Mouse (Mus musculus) MEL (cell line): ENCODE measurements around the gene Pitpnc1. TPM values are rescaled to one million over a fixed set of nuclear protein-coding genes. Genes with fewer than 3 reads are reported as not detected.

Experiments used
- DNase-seq: peaks from one replicate; pipeline ENCODE4 v3.0.0; 2011; ENCODE audit warnings: low read depth, low spot score
- H3K27ac ChIP-seq: 2 replicates; pipeline ENCODE4 v1.5.1; 2012; ENCODE audit warnings: low read depth, mild to moderate bottlenecking, control low read depth, low read length, moderate library complexity; ENCODE audit not compliant: control insufficient read depth
- H3K27me3 ChIP-seq, 2 experiments: fragments of 150-350 bp in 1 of 2; sonication (generic) in 1 of 2; 2 replicates each; pipeline ENCODE4 v1.6.1; 2012; ENCODE audit warnings: low read length in 2 of 2, mild to moderate bottlenecking in 2 of 2, improper control_type of control experiment in 1 of 2, moderate library complexity in 1 of 2; ENCODE audit not compliant: insufficient read depth in 2 of 2, control insufficient read depth in 1 of 2
- H3K36me3 ChIP-seq, 2 experiments: 2 replicates each; pipeline ENCODE4 v1.6.1; 2012 to 2014; ENCODE audit warnings: low read length in 2 of 2, improper control_type of control experiment in 1 of 2, inconsistent platforms in 1 of 2, mild to moderate bottlenecking in 1 of 2; ENCODE audit not compliant: insufficient read depth in 2 of 2, control insufficient read depth in 1 of 2
- H3K4me1 ChIP-seq, 2 experiments: fragments of 150-350 bp in 1 of 2; sonication (generic) in 1 of 2; 2 replicates each; pipeline ENCODE4 v1.6.1; 2012; ENCODE audit warnings: low read length in 2 of 2, improper control_type of control experiment in 1 of 2, mild to moderate bottlenecking in 1 of 2; ENCODE audit not compliant: insufficient read depth in 2 of 2, control insufficient read depth in 1 of 2
- H3K4me3 ChIP-seq, 2 experiments: fragments of 150-350 bp in 1 of 2; sonication (generic) in 1 of 2; 2 replicates each; pipeline ENCODE4 v1.5.1; 2012; ENCODE audit warnings: low read depth in 2 of 2, low read length in 2 of 2, mild to moderate bottlenecking in 2 of 2, moderate library complexity in 2 of 2, control low read depth in 1 of 2, improper control_type of control experiment in 1 of 2; ENCODE audit not compliant: control insufficient read depth in 1 of 2, insufficient read depth in 1 of 2
- H3K79me2 ChIP-seq: 2 replicates; pipeline ENCODE4 v1.6.1; 2012; ENCODE audit warnings: mild to moderate bottlenecking, low read length, moderate library complexity; ENCODE audit not compliant: control insufficient read depth, poor library complexity, insufficient read depth
- H3K9ac ChIP-seq: 2 replicates; pipeline ENCODE4 v1.6.1; 2012; ENCODE audit warnings: low read depth, mild to moderate bottlenecking, control low read depth, low read length, moderate library complexity; ENCODE audit not compliant: control insufficient read depth, poor library complexity, severe bottlenecking
- H3K9me3 ChIP-seq: fragments of 150-350 bp; sonication (generic); replicated peaks from 2 replicates; pipeline ENCODE4 v1.6.1; 2012; ENCODE audit warnings: mild to moderate bottlenecking, low read length, improper control_type of control experiment, moderate library complexity; ENCODE audit not compliant: insufficient read depth
- CHD2 ChIP-seq: IDR thresholded peaks from 2 replicates; pipeline ENCODE4 v1.6.1; 2011; ENCODE audit warnings: low read length, improper control_type of control experiment
- E2F4 ChIP-seq: IDR thresholded peaks from 2 replicates; pipeline ENCODE4 v1.6.1; 2011; ENCODE audit warnings: low read depth, low read length, improper control_type of control experiment, borderline replicate concordance
- ETS1 ChIP-seq: IDR thresholded peaks from 2 replicates; pipeline ENCODE4 v1.6.1; 2012; ENCODE audit warnings: low read depth, mild to moderate bottlenecking, inconsistent platforms, low read length, improper control_type of control experiment, moderate library complexity
- GABPA ChIP-seq: IDR thresholded peaks from 2 replicates; pipeline ENCODE4 v1.6.1; 2012; ENCODE audit warnings: low read depth, mild to moderate bottlenecking, inconsistent platforms, low read length, improper control_type of control experiment, moderate library complexity
- GATA1 ChIP-seq: IDR thresholded peaks from 2 replicates; pipeline ENCODE4 v1.6.1; 2011; ENCODE audit warnings: low read depth, low read length, improper control_type of control experiment
- KAT2A ChIP-seq: conservative IDR thresholded peaks from 2 replicates; pipeline ENCODE4 v1.6.1; 2012; ENCODE audit warnings: low read depth, low read length, improper control_type of control experiment, inconsistent platforms
- MAFK ChIP-seq: IDR thresholded peaks from 2 replicates; pipeline ENCODE4 v1.6.1; 2011; ENCODE audit warnings: low read depth, mild to moderate bottlenecking, low read length, improper control_type of control experiment, borderline replicate concordance
- MAZ ChIP-seq: IDR thresholded peaks from 2 replicates; pipeline ENCODE4 v1.6.1; 2012; ENCODE audit warnings: low read depth, mild to moderate bottlenecking, inconsistent platforms, low read length, improper control_type of control experiment
- MXI1 ChIP-seq: IDR thresholded peaks from 2 replicates; pipeline ENCODE4 v1.6.1; 2011; ENCODE audit warnings: mild to moderate bottlenecking, low read depth, low read length, improper control_type of control experiment
- MYB ChIP-seq: IDR thresholded peaks from 2 replicates; pipeline ENCODE4 v1.6.1; 2011; ENCODE audit warnings: mild to moderate bottlenecking, low read depth, low read length, improper control_type of control experiment
- NELFE ChIP-seq: IDR thresholded peaks from 2 replicates; pipeline ENCODE4 v1.6.1; 2011; ENCODE audit warnings: low read depth, low read length, improper control_type of control experiment
- NRF1 ChIP-seq: IDR thresholded peaks from 2 replicates; pipeline ENCODE4 v1.6.1; 2014; ENCODE audit warnings: low read depth, mild to moderate bottlenecking, inconsistent platforms, low read length, improper control_type of control experiment, moderate library complexity; ENCODE audit not compliant: poor library complexity, insufficient read depth, severe bottlenecking
- POLR2A ChIP-seq, 2 experiments: IDR thresholded peaks; 2 replicates each; pipeline ENCODE4 v1.6.1; 2011 to 2012; ENCODE audit warnings: low read length in 2 of 2, mild to moderate bottlenecking in 2 of 2, control low read depth in 1 of 2, improper control_type of control experiment in 1 of 2, low read depth in 1 of 2, moderate library complexity in 1 of 2; ENCODE audit not compliant: control insufficient read depth in 1 of 2, insufficient read depth in 1 of 2, poor library complexity in 1 of 2
- RCOR1 ChIP-seq: IDR thresholded peaks from 2 replicates; pipeline ENCODE4 v1.6.1; 2012; ENCODE audit warnings: low read depth, mild to moderate bottlenecking, inconsistent platforms, low read length, improper control_type of control experiment
- SIN3A ChIP-seq: IDR thresholded peaks from 2 replicates; pipeline ENCODE4 v1.6.1; 2012; ENCODE audit warnings: low read length, improper control_type of control experiment, inconsistent platforms
- SMC3 ChIP-seq: IDR thresholded peaks from 2 replicates; pipeline ENCODE4 v1.6.1; 2011; ENCODE audit warnings: low read depth, low read length, improper control_type of control experiment
- TAL1 ChIP-seq: IDR thresholded peaks from 2 replicates; pipeline ENCODE4 v1.6.1; 2012; ENCODE audit warnings: mild to moderate bottlenecking, inconsistent platforms, low read length, moderate library complexity, mixed read lengths
- TBP ChIP-seq: IDR thresholded peaks from 2 replicates; pipeline ENCODE4 v1.8.0; 2011; ENCODE audit warnings: low read depth, low read length, improper control_type of control experiment
- TCF12 ChIP-seq: IDR thresholded peaks from 2 replicates; pipeline ENCODE4 v1.6.1; 2014; ENCODE audit warnings: low read depth, mild to moderate bottlenecking, inconsistent platforms, low read length, improper control_type of control experiment, moderate library complexity
- USF1 ChIP-seq: IDR thresholded peaks from 2 replicates; pipeline ENCODE4 v1.6.1; 2014; ENCODE audit warnings: low read depth, mild to moderate bottlenecking, inconsistent platforms, low read length, improper control_type of control experiment, moderate library complexity
- USF2 ChIP-seq, 2 experiments: IDR thresholded peaks; 2 replicates each; pipeline ENCODE4 v1.6.1; 2011 to 2012; ENCODE audit warnings: improper control_type of control experiment in 2 of 2, low read length in 2 of 2, borderline replicate concordance in 1 of 2, inconsistent platforms in 1 of 2, low read depth in 1 of 2, mild to moderate bottlenecking in 1 of 2; ENCODE audit not compliant: insufficient read depth in 1 of 2
- ZKSCAN1 ChIP-seq: IDR thresholded peaks from 2 replicates; pipeline ENCODE4 v1.6.1; 2012; ENCODE audit warnings: low read depth, mild to moderate bottlenecking, inconsistent platforms, low read length, improper control_type of control experiment, moderate library complexity
- ZMIZ1 ChIP-seq: IDR thresholded peaks from 2 replicates; pipeline ENCODE4 v1.6.1; 2012; ENCODE audit warnings: low read depth, mild to moderate bottlenecking, inconsistent platforms, low read length, improper control_type of control experiment, moderate library complexity
- ZNF384 ChIP-seq: IDR thresholded peaks from 2 replicates; pipeline ENCODE4 v1.6.1; 2012; ENCODE audit warnings: low read depth, mild to moderate bottlenecking, inconsistent platforms, low read length, improper control_type of control experiment
- polyA plus RNA-seq, 2 experiments: library from polyadenylated mRNA; stranded (reverse) in 1 of 2; unstranded in 1 of 2; fragments of >175 nt in 1 of 2; fragments of >200 nt in 1 of 2; gene quantifications; 2 replicates each; pipeline versions ENCODE4 v1.2.1 to v1.2.4; 2012; ENCODE audit warnings: low replicate concordance in 2 of 2, low read depth in 1 of 2; ENCODE audit not compliant: insufficient read length in 2 of 2, insufficient read depth in 1 of 2, missing spikeins in 1 of 2
- total RNA-seq: library from RNA; depleted of rRNA; stranded (reverse); fragments of 300-350 nt; gene quantifications from 2 replicates; pipeline ENCODE4 v1.2.3, GENCODE M21; 2012

Pitpnc1 gene
- total and polyA plus RNA-seq, 3 experiments: 19.3 to 25.3 TPM; not detected in 1

DNA sequence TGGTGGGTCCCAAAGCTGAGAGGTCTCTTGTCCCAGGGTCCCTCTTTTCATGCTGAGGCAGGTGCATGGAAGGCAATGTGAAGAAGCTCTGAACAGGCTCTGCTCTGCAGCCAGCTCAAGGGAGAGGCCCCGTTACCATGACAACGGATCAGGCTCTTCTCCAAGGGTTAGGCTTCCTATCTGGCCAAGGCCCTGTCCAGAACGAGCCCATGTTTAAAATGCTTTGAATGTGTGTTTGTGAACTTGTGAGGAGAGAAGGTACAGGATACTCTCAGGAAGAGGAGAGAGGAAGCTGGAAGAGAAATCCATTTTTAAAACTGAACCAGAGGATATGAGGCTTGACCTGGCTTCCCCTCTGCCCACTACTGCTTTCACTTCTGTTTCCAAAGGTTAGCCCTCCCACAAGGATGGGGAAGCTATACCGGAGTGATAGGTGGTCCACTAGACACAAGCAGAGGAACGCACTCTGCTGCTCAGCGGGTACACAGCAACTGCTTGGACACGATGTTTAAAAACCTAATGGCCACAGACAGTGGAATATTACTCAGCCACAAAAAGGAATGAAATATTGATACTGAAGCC is 131.2 kb downstream of the Pitpnc1 start:
- no peak overlapping the region for H3K4me3 ChIP-seq
- no peaks in the 10 kb centered on the region for H3K27me3 ChIP-seq
- peaks cover 27 to 35% of the 10 kb centered on the region in 2 experiments for H3K4me1 ChIP-seq
- H3K9ac ChIP-seq: no peak overlapping the region
- H3K27ac ChIP-seq: no peak overlapping the region
- peak; percentile 64 for DNase-seq
- peaks cover 5 to 43% of the 10 kb centered on the region in 2 experiments; a peak in 3 of 4 replicates for H3K36me3 ChIP-seq
- H3K79me2 ChIP-seq: peaks cover 10% of the 10 kb centered on the region
- no peaks in the 10 kb centered on the region for H3K9me3 ChIP-seq
- no peak for TF ChIP-seq TBP
- no peak for TF ChIP-seq ZKSCAN1
- TF ChIP-seq MXI1: no peak
- no peak for TF ChIP-seq POLR2A (IDR thresholded peaks at IDR 0.05; ENCODE audit: control insufficient read depth in 1 of 2, insufficient read depth in 1 of 2, low read depth in 1 of 2, low read length in 2 of 2, poor library complexity in 1 of 2)
- no peak for TF ChIP-seq NRF1
- TF ChIP-seq TAL1: no peak
- TF ChIP-seq SIN3A: no peak
- no peak for TF ChIP-seq E2F4
- no peak for TF ChIP-seq USF1
- TF ChIP-seq GATA1: no peak
- no peak for TF ChIP-seq ZMIZ1
- TF ChIP-seq GABPA: no peak
- no peak for TF ChIP-seq MAFK
- no peak for TF ChIP-seq NELFE
- TF ChIP-seq MYB: no peak
- no peak for TF ChIP-seq ZNF384
- TF ChIP-seq RCOR1: no peak
- TF ChIP-seq SMC3: no peak

DNA sequence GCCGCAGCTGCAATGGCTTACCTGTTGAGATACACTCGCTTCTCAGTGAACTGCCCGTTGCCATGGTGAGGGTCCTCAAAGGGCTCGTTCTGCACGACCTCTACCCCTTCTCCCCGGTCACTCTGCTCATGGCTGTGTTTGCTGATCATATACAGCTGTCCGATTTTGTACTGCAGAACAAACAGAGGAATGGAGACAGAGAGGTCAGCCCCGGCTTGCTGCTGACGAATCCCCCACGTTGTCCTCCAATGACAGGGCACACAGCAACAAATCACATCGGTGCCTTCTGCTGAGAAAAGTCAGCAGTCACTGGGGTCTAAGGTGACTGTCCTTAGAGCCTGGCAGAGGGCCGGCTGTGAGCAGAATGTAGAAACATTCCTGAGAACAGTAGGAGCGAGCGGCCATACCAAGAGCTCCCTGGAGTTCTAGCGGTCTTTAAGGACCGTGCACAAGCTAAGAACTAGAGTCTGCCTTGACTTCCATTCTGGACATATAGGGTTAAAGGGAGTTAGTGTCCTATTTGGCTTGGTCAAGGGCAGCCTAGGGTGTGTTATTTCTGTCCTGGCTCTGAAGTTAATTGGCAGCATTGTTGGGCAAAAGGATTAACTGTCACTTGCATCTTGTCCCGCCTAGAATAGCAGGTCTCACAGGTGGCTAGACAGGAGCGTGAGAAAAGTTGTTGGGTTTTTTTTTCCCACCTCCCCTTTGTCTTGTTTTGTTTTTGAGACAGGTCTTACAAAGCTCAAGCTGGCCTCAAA is 132.9 kb downstream of the Pitpnc1 start:
- Histone ChIP-seq H3K9ac (no peak overlapping the region), H3K4me1 (peaks cover 22 to 29% of the 10 kb centered on the region in 2 experiments), H3K4me3 (no peak overlapping the region), H3K79me2 (peaks cover 4% of the 10 kb centered on the region; the same call in 1 of the 2 replicates), H3K9me3 (no peaks in the 10 kb centered on the region), H3K36me3 (peaks cover 14 to 33% of the 10 kb centered on the region in 2 experiments; a peak in 3 of 4 replicates), H3K27ac (no peak overlapping the region), H3K27me3 (no peaks in the 10 kb centered on the region)
- no peak for DNase-seq
- TF ChIP-seq SMC3: no peak
- TF ChIP-seq MYB: no peak
- TF ChIP-seq RCOR1: no peak
- TF ChIP-seq TCF12: no peak
- TF ChIP-seq ZNF384: no peak
- TF ChIP-seq USF2 (IDR thresholded peaks at IDR 0.05; ENCODE audit: borderline replicate concordance in 1 of 2, insufficient read depth in 1 of 2, low read depth in 1 of 2, low read length in 2 of 2): no peak
- TF ChIP-seq MAZ: no peak
- TF ChIP-seq CHD2: no peak
- TF ChIP-seq USF1: no peak
- TF ChIP-seq KAT2A: no peak
- TF ChIP-seq ETS1: no peak
- no peak for TF ChIP-seq SIN3A
